Mouse (Mus musculus): ENCODE results near the gene Tet2.

DNA sequence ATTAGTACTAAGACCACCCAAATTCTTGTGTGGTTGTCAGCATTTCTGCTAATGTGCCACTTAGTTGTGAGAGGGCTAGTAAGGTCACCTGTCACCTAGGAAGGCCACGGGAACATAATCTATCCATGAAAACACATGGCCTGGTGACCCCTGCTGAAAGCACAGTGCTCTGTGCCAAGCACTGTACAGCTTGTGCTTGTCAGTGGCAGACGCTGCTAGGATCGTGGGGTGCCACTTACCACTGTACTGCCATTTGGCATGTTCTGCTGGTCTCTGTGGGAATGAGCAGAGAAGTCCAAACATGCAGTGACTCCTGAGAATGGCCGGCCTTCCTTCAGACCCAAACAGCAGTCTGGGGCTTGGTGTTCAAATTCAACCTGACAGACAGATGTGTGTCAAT lies 73.8 kb downstream of the Tet2 start:
- TF ChIP-seq POLR2A (IDR thresholded peaks at IDR 0.05; ENCODE audit: borderline replicate concordance, control insufficient read depth, low read depth, low read length) (no peak), CTCF (IDR thresholded peaks at IDR 0.05; ENCODE audit: control insufficient read depth, insufficient read depth, low read length) (no peak)

Data from bone marrow, adult 2 months (tissue).